Mouse (Mus musculus): ENCODE measurements around the gene Tph2.

DNA sequence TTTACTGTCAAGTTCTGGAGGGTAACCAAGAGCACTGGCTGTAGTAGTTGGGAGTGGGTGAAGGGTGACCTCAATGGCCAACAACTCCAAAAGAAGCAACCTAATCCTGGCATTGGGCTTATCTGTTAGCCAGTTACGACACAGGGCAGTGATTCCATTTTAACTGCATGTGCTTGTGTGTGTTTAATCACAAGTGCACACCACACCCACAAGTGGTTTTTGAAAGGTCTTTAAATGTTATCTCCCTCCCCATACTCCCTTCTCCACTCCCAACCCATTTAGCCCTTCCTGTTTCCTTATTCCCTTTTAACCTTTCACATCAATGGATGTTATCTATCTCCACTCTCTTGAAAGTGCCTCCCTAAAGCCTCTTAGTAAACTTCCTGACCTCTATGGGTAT, 20.5 kb upstream of the Tph2 start:
- TF ChIP-seq GATA1 (IDR thresholded peaks at IDR 0.05; ENCODE audit: borderline replicate concordance, low read length) = no peak
- TF ChIP-seq FLI1 (IDR thresholded peaks at IDR 0.05; ENCODE audit: low read length) = no peak
